ENCODE assay signal across 19 mouse cellular contexts in the genomic region with DNA sequence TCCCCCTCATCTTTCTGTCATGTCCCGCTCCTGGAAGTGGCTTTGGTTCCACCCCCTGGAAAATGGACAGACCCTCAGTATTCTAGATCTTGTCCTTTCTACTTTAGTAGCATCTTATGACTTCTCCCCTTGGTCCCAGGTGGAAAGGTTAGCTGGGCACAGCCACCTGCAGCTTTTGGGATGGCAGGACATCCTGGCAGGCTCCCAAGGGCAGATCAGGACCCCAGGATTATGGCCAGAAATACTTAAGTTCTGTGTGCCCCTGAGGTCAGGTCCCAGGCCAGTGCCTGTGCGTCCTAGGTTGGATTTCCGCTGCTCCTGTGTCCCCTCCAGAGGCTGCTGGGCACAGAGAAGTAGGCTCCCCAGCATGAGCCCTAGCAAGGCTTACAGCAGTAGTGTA.
A peak's percentile ranks its signal among the peaks of the same experiment; 100 is the strongest.
DNase-seq lines count a peak whose midpoint lies in the region; ATAC-seq lines count a peak whose summit lies in the region.
"Had no signal": no experiment of that assay in that cellular context is flagged by ENCODE, and none has a peak within 500 bp of the region (broad histone marks: within the 10 kb centered on the region; RNA-seq: fewer than 3 reads in every experiment).

No protein-coding gene starts in this region.

- H3K4me1 ChIP-seq in midbrain, embryonic 11.5 days (ENCODE audit: control insufficient read depth, insufficient read depth, low read length): no peaks in the 10 kb centered on the region
- peaks cover 11% of the 10 kb centered on the region; the same call in 1 of the 2 replicates for H3K4me1 ChIP-seq in midbrain, embryonic 13.5 days (replicated peaks)

- H3K4me2 ChIP-seq in midbrain, embryonic 11.5 days: no peak overlapping the region
- no peak overlapping the region for H3K4me2 ChIP-seq in midbrain, embryonic 13.5 days (replicated peaks)

- no peaks in the 10 kb centered on the region for H3K9me3 ChIP-seq in midbrain, embryonic 11.5 days (ENCODE audit: control insufficient read depth, low read length)
- no peaks in the 10 kb centered on the region for H3K9me3 ChIP-seq in midbrain, embryonic 13.5 days
- H3K9me3 ChIP-seq: G1E had no signal

- H3K27me3 ChIP-seq in midbrain, embryonic 11.5 days (ENCODE audit: control insufficient read depth, insufficient read depth, low read length): peaks cover 14% of the 10 kb centered on the region
- peaks cover 21% of the 10 kb centered on the region for H3K27me3 ChIP-seq in midbrain, embryonic 13.5 days
- H3K27me3 ChIP-seq: CH12.LX had no signal

- no peak overlapping the region for H3K27ac ChIP-seq in midbrain, embryonic 11.5 days (ENCODE audit: low read depth, low read length)
- no peak overlapping the region for H3K27ac ChIP-seq in midbrain, embryonic 13.5 days

- ATAC-seq in midbrain, embryonic 11.5 days (ENCODE audit: low FRiP score): no peak
- ATAC-seq in midbrain, embryonic 13.5 days: no peak
- ATAC-seq: activated CD4-positive, CD25-positive, alpha-beta regulatory T cell, adult 4 months; CD4-positive, CD25-positive, alpha-beta regulatory T cell, adult 4 months; Patski had no signal

- no peak overlapping the region for H3K4me3 ChIP-seq in midbrain, embryonic 11.5 days (ENCODE audit: low read depth, low read length)
- H3K4me3 ChIP-seq in midbrain, embryonic 13.5 days (replicated peaks): no peak overlapping the region

- H3K9ac ChIP-seq in midbrain, embryonic 11.5 days (ENCODE audit: low read length): no peak overlapping the region
- H3K9ac ChIP-seq in midbrain, embryonic 13.5 days (replicated peaks): no peak overlapping the region

- DNase-seq in heart, adult 11 months: peak; percentile 66
- DNase-seq in heart, adult 9 months (ENCODE audit: low spot score in 2 of 2): no peak
- peak; percentile 45 for DNase-seq in midbrain, embryonic 11.5 days (ENCODE audit: low spot score, missing footprints)
- DNase-seq: adrenal gland, adult 2 months; adrenal gland, adult 8-10 months; adrenal gland, postnatal 10 days; adrenal gland, postnatal 14 days; adrenal gland, postnatal 25 days; adrenal gland, postnatal 36 days; B cell, adult 2 months; cerebellum, adult 11 months; cerebellum, adult 11-12 months; cerebellum, adult 18-20 months had no signal

- WGBS in midbrain, embryonic 11.5 days: 84% methylated on average over 3 of the region's 3 CpGs
- WGBS in midbrain, embryonic 13.5 days: 82% methylated on average over 3 of the region's 3 CpGs

- no peaks in the 10 kb centered on the region for H3K36me3 ChIP-seq in midbrain, embryonic 11.5 days (ENCODE audit: control insufficient read depth, insufficient read depth, low read length)
- H3K36me3 ChIP-seq in midbrain, embryonic 13.5 days: peaks cover 40% of the 10 kb centered on the region
- H3K36me3 ChIP-seq: G1E had no signal

Comparison
In these comparisons a context has a peak if more than half of its experiments do, and no peak if none do; other contexts are left out.
1. DNase-seq: peak in heart, adult 11 months (single experiment) and midbrain, embryonic 11.5 days (single experiment); none in heart, adult 9 months (0 of 2).